Comparison of ENCODE assay signal across 26 mouse cellular contexts in genomic region chr4:44947464-44947863, GRCm38 (mm10). TPM values are rescaled to one million over a fixed set of nuclear protein-coding genes. Genes with fewer than 3 reads are reported as not detected.
DNase-seq lines count a peak whose midpoint lies in the region; ATAC-seq and TF ChIP-seq lines count a peak whose summit lies in the region.
"Had no signal": no experiment of that assay in that cellular context is flagged by ENCODE, and none has a peak within 500 bp of the region (broad histone marks: within the 10 kb centered on the region; RNA-seq: fewer than 3 reads in every experiment).

No protein-coding gene starts in this region.

- peak; percentile 47 for DNase-seq in kidney, adult 2 months
- DNase-seq in kidney, postnatal 10 days: no peak
- peak; percentile 52 for DNase-seq in kidney, adult 9 months
- no peak for DNase-seq in kidney, postnatal 4 days
- DNase-seq in ES-CJ7 (ENCODE audit: low read depth, low spot score): peak; percentile 45
- DNase-seq in gastrocnemius, postnatal 4 days (ENCODE audit: low spot score in 2 of 2): no peak
- DNase-seq: adrenal gland, adult 8-10 months; adrenal gland, postnatal 14 days; adrenal gland, postnatal 36 days; B cell, adult 2 months; cerebellum, adult 11-12 months; cerebellum, adult 2 months; cerebellum, adult 9-10 months; cerebellum, postnatal 10 days; cerebellum, postnatal 25 days had no signal

- no peak overlapping the region for H3K9ac ChIP-seq in kidney, embryonic 16.5 days (replicated peaks; ENCODE audit: low read length)
- no peak overlapping the region for H3K9ac ChIP-seq in kidney, embryonic 14.5 days (ENCODE audit: low read depth, low read length)
- H3K9ac ChIP-seq: embryonic facial prominence, embryonic 12.5 days; forebrain, embryonic 13.5 days; forebrain, embryonic 15.5 days had no signal

- no peak for TF ChIP-seq CTCF in kidney, adult 2 months (conservative IDR thresholded peaks at IDR 0.05; ENCODE audit: insufficient read depth, insufficient read length, low read depth, low read length)

- TF ChIP-seq POLR2A in kidney, adult 2 months (IDR thresholded peaks at IDR 0.05; ENCODE audit: low read depth, low read length): no peak

- no peaks in the 10 kb centered on the region for H3K36me3 ChIP-seq in kidney, adult 2 months (ENCODE audit: control insufficient read depth, insufficient read depth, low read length)
- no peaks in the 10 kb centered on the region for H3K36me3 ChIP-seq in kidney, embryonic 16.5 days (ENCODE audit: insufficient read depth, low read length)
- H3K36me3 ChIP-seq in kidney, embryonic 14.5 days (ENCODE audit: control insufficient read depth, insufficient read depth, low read length): no peaks in the 10 kb centered on the region
- H3K36me3 ChIP-seq: embryonic facial prominence, embryonic 10.5 days; embryonic facial prominence, embryonic 12.5 days; forebrain, embryonic 15.5 days; G1E had no signal

- no peaks in the 10 kb centered on the region for H3K27me3 ChIP-seq in kidney, adult 2 months (replicated peaks; ENCODE audit: control insufficient read depth, insufficient read depth, low read length)
- H3K27me3 ChIP-seq in kidney, embryonic 16.5 days (ENCODE audit: insufficient read depth, low read length): no peaks in the 10 kb centered on the region
- no peaks in the 10 kb centered on the region for H3K27me3 ChIP-seq in kidney, embryonic 14.5 days (ENCODE audit: control insufficient read depth, insufficient read depth, low read length)
- H3K27me3 ChIP-seq: CH12.LX; embryonic facial prominence, embryonic 12.5 days; forebrain, embryonic 13.5 days; forebrain, embryonic 15.5 days; Patski had no signal

- no peak overlapping the region for H3K4me2 ChIP-seq in kidney, embryonic 16.5 days (replicated peaks; ENCODE audit: low read depth, low read length)
- no peak overlapping the region for H3K4me2 ChIP-seq in kidney, embryonic 14.5 days (replicated peaks; ENCODE audit: low read depth, low read length)
- H3K4me2 ChIP-seq: embryonic facial prominence, embryonic 12.5 days; forebrain, embryonic 13.5 days; forebrain, embryonic 15.5 days had no signal

- H3K9me3 ChIP-seq in kidney, embryonic 16.5 days (ENCODE audit: low read length): no peaks in the 10 kb centered on the region
- H3K9me3 ChIP-seq in kidney, embryonic 14.5 days (ENCODE audit: control insufficient read depth, low read length): no peaks in the 10 kb centered on the region
- H3K9me3 ChIP-seq: embryonic facial prominence, embryonic 10.5 days; embryonic facial prominence, embryonic 12.5 days; forebrain, embryonic 13.5 days; forebrain, embryonic 15.5 days had no signal

- no peak overlapping the region for H3K4me3 ChIP-seq in kidney, adult 2 months (ENCODE audit: insufficient read depth, low read depth, low read length)
- H3K4me3 ChIP-seq in kidney, embryonic 16.5 days (ENCODE audit: low read length): no peak overlapping the region
- no peak overlapping the region for H3K4me3 ChIP-seq in kidney, embryonic 14.5 days (ENCODE audit: low read length)
- H3K4me3 ChIP-seq: embryonic facial prominence, embryonic 10.5 days; embryonic facial prominence, embryonic 12.5 days; forebrain, embryonic 13.5 days; forebrain, embryonic 15.5 days had no signal

- 49% methylated on average over 5 of the region's 5 CpGs for WGBS in kidney, adult 2 months
- 74% methylated on average over 5 of the region's 5 CpGs for WGBS in kidney, embryonic 16.5 days
- 69% methylated on average over 5 of the region's 5 CpGs for WGBS in kidney, embryonic 14.5 days

- ATAC-seq in kidney, embryonic 16.5 days (ENCODE audit: low FRiP score, low TSS enrichment): peak; percentile 54
- no peak for ATAC-seq in kidney, embryonic 14.5 days (ENCODE audit: low FRiP score, low TSS enrichment)
- ATAC-seq: activated CD4-positive, CD25-positive, alpha-beta regulatory T cell, adult 4 months; CD4-positive, CD25-positive, alpha-beta regulatory T cell, adult 4 months; forebrain, embryonic 13.5 days; forebrain, embryonic 15.5 days; Patski had no signal

- H3K4me1 ChIP-seq in kidney, adult 2 months (ENCODE audit: control insufficient read depth, insufficient read depth, low read length): peaks cover 11% of the 10 kb centered on the region; the same call in 1 of the 2 replicates
- no peaks in the 10 kb centered on the region for H3K4me1 ChIP-seq in kidney, embryonic 16.5 days (ENCODE audit: insufficient read depth, low read length)
- H3K4me1 ChIP-seq in kidney, embryonic 14.5 days (ENCODE audit: control insufficient read depth, insufficient read depth, low read length): no peaks in the 10 kb centered on the region
- H3K4me1 ChIP-seq: embryonic facial prominence, embryonic 10.5 days; embryonic facial prominence, embryonic 12.5 days; forebrain, embryonic 13.5 days; forebrain, embryonic 15.5 days had no signal

- no peak overlapping the region for H3K27ac ChIP-seq in kidney, adult 2 months (ENCODE audit: insufficient read depth, low read depth, low read length)
- H3K27ac ChIP-seq in kidney, embryonic 16.5 days (ENCODE audit: low read length): peak overlapping the region; percentile 36; the same call in 1 of the 2 replicates
- no peak overlapping the region for H3K27ac ChIP-seq in kidney, embryonic 14.5 days (ENCODE audit: low read depth, low read length)
- H3K27ac ChIP-seq: embryonic facial prominence, embryonic 10.5 days; embryonic facial prominence, embryonic 12.5 days; forebrain, embryonic 13.5 days; forebrain, embryonic 15.5 days had no signal

RNA-seq across cellular contexts. Expression of gene Grhpr, which starts 33.7 kb away (rescaled TPM):
- 334 and 342 TPM in 2 replicates for polyA plus RNA-seq in kidney, adult 2 months (2012; rRNA removed)
- polyA plus RNA-seq in kidney, embryonic 16.5 days (2015; fragmentation: Nextera tagmentation; extraction: Ambion mirVana): 115 and 124 TPM in 2 replicates
- 60.2 and 65.4 TPM in 2 replicates for polyA plus RNA-seq in kidney, embryonic 14.5 days (2014; fragmentation: Nextera tagmentation; extraction: Ambion mirVana)
- total RNA-seq in gastrocnemius, postnatal 4 days (2021): 10 to 100 TPM; 20.2 to 22.8 TPM

Comparison
In these comparisons a context has a peak if more than half of its experiments do, and no peak if none do; other contexts are left out.
1. DNase-seq: peak in kidney, adult 2 months (single experiment), kidney, adult 9 months (single experiment) and ES-CJ7 (single experiment); none in kidney, postnatal 10 days (single experiment), kidney, postnatal 4 days (0 of 2) and gastrocnemius, postnatal 4 days (0 of 2).